Mouse (Mus musculus): ENCODE results near the gene Pdlim3. TPM values are rescaled to one million over a fixed set of nuclear protein-coding genes. Genes with fewer than 3 reads are reported as not detected.
A peak's percentile ranks its signal among the peaks of the same experiment; 100 is the strongest.

The Pdlim3 gene
- 23.7 and 26.1 TPM in 2 replicates for polyA plus RNA-seq (2015; fragmentation: Nextera tagmentation; extraction: Ambion mirVana)

- TF ChIP-seq CTCF (IDR thresholded peaks at IDR 0.05; ENCODE audit: low read depth) = no peak
- Histone ChIP-seq H3K27me3 (ENCODE audit: insufficient read depth, low read length) (no peaks in the 10 kb centered on the region), H3K36me3 (ENCODE audit: insufficient read depth, low read length) (no peaks in the 10 kb centered on the region), H3K27ac (peak within 1 kb of the TSS; percentile 47; the same call in 1 of the 2 replicates), H3K4me1 (replicated peaks; ENCODE audit: insufficient read depth, low read length) (no peaks in the 10 kb centered on the region), H3K9me3 (replicated peaks; ENCODE audit: low read length) (no peaks in the 10 kb centered on the region), H3K4me2 (ENCODE audit: low read length) (peak within 1 kb of the TSS; percentile 86), H3K4me3 (replicated peaks; ENCODE audit: low read depth, low read length) (peak within 1 kb of the TSS; percentile 42), H3K9ac (ENCODE audit: low read depth, low read length) (peak within 1 kb of the TSS; percentile 27)
- under 1% methylated on average over 22 of the region's 22 CpGs for WGBS
- ATAC-seq (replicated peaks; ENCODE audit: low FRiP score, low read depth) = peak; percentile 86
- DNase-seq (ENCODE audit: low spot score) = peak; percentile 81
Observed at GRCm38 (mm10) chr8:45885202-45885685, at the start of gene Pdlim3. Pdlim3 (plus strand) TSS chr8:45885461.

DNA sequence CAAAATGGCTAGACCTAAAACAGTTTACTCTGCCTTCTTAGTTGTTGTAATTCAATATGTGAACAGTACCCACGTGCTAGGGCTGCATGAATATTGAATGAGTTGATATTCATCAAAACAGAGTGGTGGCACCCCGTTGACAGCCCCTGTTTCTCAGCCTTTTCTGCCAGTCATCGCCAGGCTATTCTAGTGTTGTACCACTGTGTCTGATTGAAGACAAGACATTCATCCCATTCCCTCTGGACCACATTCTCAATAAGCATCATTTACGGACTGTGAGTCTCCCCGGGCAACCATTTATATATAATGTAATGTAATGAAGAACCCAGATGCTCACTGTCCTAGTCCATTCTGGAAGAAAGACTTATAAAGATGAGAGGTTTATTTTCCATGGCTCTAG is 42.0 kb upstream of the Pdlim3 start:
- Histone ChIP-seq H3K9ac (ENCODE audit: low read depth, low read length) (no peak overlapping the region), H3K9me3 (replicated peaks; ENCODE audit: low read length) (no peaks in the 10 kb centered on the region), H3K4me2 (ENCODE audit: low read length) (no peak overlapping the region), H3K4me1 (replicated peaks; ENCODE audit: insufficient read depth, low read length) (0 out of 2 replicates have a peak, but pooled peaks cover 8% of the 10 kb centered on the region), H3K27me3 (ENCODE audit: insufficient read depth, low read length) (no peaks in the 10 kb centered on the region), H3K36me3 (ENCODE audit: insufficient read depth, low read length) (no peaks in the 10 kb centered on the region), H3K4me3 (replicated peaks; ENCODE audit: low read depth, low read length) (no peak overlapping the region), H3K27ac (no peak overlapping the region)
- WGBS = 85% methylated on average over 5 of the region's 5 CpGs
- TF ChIP-seq CTCF (IDR thresholded peaks at IDR 0.05; ENCODE audit: low read depth) = no peak
- ATAC-seq (replicated peaks; ENCODE audit: low FRiP score, low read depth) (no peak), DNase-seq (ENCODE audit: low spot score) (no peak)

DNA sequence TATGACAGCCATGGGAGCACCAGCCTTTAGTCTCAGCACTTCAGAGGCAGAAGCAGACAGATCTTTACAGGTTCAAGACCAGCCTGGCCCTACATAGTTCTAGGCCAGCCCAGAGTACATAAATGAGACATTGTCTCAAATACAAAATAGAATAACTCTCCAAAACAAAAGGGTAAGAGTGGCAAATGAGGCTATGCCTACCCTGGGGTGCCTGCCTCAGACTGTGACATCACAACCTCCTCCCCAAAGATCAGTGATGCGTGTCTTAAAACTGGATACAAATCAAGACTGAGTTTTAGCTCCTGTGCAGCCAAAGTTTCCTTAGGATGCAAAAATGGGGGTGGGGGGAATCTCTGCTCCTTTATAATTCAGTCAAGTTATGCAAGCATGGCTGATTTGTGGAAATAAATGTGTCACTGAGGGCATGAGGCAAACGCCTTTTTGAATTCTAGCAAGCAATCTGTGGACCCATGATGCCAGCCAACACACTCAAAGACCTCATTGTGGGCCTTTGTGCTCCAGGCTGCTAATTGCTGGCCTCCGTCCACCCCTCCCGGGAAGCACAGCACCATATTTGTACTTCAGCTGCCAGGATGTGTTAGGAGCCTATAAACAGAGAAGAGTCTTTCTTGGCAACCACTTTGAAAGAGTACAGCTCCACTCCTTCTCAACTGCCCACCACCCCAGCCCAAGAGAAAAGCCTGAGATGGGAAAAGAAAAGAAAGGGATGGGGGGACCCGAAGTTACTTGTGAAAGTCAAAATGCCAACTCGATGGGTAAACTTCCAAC is 41.0 kb upstream of the Pdlim3 start:
- Histone ChIP-seq H3K27me3 (ENCODE audit: insufficient read depth, low read length) (no peaks in the 10 kb centered on the region), H3K4me1 (replicated peaks; ENCODE audit: insufficient read depth, low read length) (0 out of 2 replicates have a peak, but pooled peaks cover 8% of the 10 kb centered on the region), H3K9me3 (replicated peaks; ENCODE audit: low read length) (no peaks in the 10 kb centered on the region), H3K36me3 (ENCODE audit: insufficient read depth, low read length) (no peaks in the 10 kb centered on the region), H3K9ac (ENCODE audit: low read depth, low read length) (no peak overlapping the region), H3K4me2 (ENCODE audit: low read length) (no peak overlapping the region), H3K4me3 (replicated peaks; ENCODE audit: low read depth, low read length) (no peak overlapping the region), H3K27ac (no peak overlapping the region)
- DNase-seq (ENCODE audit: low spot score) (no peak), ATAC-seq (replicated peaks; ENCODE audit: low FRiP score, low read depth) (no peak)
- 73% methylated on average over 6 of the region's 6 CpGs for WGBS
- no peak for TF ChIP-seq CTCF (IDR thresholded peaks at IDR 0.05; ENCODE audit: low read depth)

DNA sequence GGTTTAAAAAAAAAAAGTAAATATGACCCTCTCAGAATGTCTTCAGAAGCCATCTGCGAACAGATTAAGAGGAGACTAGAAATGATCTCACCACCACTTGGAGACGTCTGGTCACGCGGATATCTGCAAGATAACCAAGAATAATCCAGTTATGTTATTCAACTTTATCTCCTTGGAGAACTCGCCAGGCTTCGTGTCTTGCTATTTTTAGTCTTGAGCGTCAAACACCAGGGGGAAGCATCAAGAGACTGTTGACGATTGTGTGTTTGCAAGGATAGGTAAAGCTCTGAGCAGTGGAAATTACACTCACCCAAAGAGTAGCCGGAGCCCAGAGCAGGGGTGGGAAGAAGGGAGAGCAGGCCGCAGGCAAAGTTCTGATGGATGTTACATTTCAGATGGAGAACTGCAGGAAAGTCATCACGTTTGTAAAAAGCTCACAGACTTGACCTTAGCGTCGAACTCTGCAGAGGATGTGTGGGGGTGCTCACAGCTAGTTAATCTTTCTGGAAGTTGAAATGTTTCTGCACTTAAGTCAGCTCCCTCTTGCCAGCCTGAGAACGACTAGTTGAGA is 40.3 kb upstream of the Pdlim3 start:
- WGBS = 42% methylated on average over 14 of the region's 14 CpGs
- Histone ChIP-seq H3K27ac (no peak overlapping the region), H3K4me3 (replicated peaks; ENCODE audit: low read depth, low read length) (no peak overlapping the region), H3K9ac (ENCODE audit: low read depth, low read length) (no peak overlapping the region), H3K4me2 (ENCODE audit: low read length) (no peak overlapping the region; the same call in 1 of the 2 replicates), H3K27me3 (ENCODE audit: insufficient read depth, low read length) (no peaks in the 10 kb centered on the region), H3K9me3 (replicated peaks; ENCODE audit: low read length) (no peaks in the 10 kb centered on the region), H3K36me3 (ENCODE audit: insufficient read depth, low read length) (no peaks in the 10 kb centered on the region), H3K4me1 (replicated peaks; ENCODE audit: insufficient read depth, low read length) (0 out of 2 replicates have a peak, but pooled peaks cover 8% of the 10 kb centered on the region)
- ATAC-seq (replicated peaks; ENCODE audit: low FRiP score, low read depth) (no peak; the same call in 1 of the 2 replicates), DNase-seq (ENCODE audit: low spot score) (peak; percentile 63)
- no peak for TF ChIP-seq CTCF (IDR thresholded peaks at IDR 0.05; ENCODE audit: low read depth)

GRCm38 (mm10) chr8:45845906-45846305 is 39.4 kb upstream of the Pdlim3 start:
- TF ChIP-seq CTCF (IDR thresholded peaks at IDR 0.05; ENCODE audit: low read depth) = no peak
- H3K36me3 ChIP-seq (ENCODE audit: insufficient read depth, low read length) = no peaks in the 10 kb centered on the region
- no peak overlapping the region for H3K27ac ChIP-seq
- DNase-seq (ENCODE audit: low spot score) (no peak), ATAC-seq (replicated peaks; ENCODE audit: low FRiP score, low read depth) (no peak)
- H3K9ac ChIP-seq (ENCODE audit: low read depth, low read length) = no peak overlapping the region
- no peak overlapping the region for H3K4me3 ChIP-seq (replicated peaks; ENCODE audit: low read depth, low read length)
- 71% methylated on average over 4 of the region's 4 CpGs for WGBS
- no peaks in the 10 kb centered on the region for H3K27me3 ChIP-seq (ENCODE audit: insufficient read depth, low read length)
- no peaks in the 10 kb centered on the region for H3K9me3 ChIP-seq (replicated peaks; ENCODE audit: low read length)
- H3K4me1 ChIP-seq (replicated peaks; ENCODE audit: insufficient read depth, low read length) = 0 out of 2 replicates have a peak, but pooled peaks cover 8% of the 10 kb centered on the region
- no peak overlapping the region for H3K4me2 ChIP-seq (ENCODE audit: low read length)

DNA sequence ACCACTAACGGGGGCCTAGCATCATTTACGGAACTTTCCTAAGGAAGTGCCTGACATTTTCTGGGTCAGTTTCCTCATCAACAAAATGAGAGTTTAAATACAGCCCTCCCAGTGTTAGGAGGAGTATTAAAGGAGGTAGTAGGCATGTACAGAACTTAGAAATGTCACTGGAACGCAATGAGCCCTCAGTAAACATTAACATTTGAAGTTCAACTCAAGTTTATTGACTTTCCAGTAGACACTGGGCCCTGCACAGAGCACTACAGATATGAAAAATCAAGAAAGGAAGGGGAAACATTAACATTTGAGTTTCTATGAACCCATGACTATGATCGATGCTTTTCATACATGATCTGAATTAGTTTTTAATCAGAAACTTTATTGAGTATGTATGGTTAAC is 30.1 kb upstream of the Pdlim3 start:
- Histone ChIP-seq H3K36me3 (ENCODE audit: insufficient read depth, low read length) (no peaks in the 10 kb centered on the region), H3K9ac (ENCODE audit: low read depth, low read length) (no peak overlapping the region), H3K27ac (no peak overlapping the region), H3K9me3 (replicated peaks; ENCODE audit: low read length) (no peaks in the 10 kb centered on the region), H3K4me2 (ENCODE audit: low read length) (no peak overlapping the region), H3K4me1 (replicated peaks; ENCODE audit: insufficient read depth, low read length) (no peaks in the 10 kb centered on the region), H3K4me3 (replicated peaks; ENCODE audit: low read depth, low read length) (no peak overlapping the region), H3K27me3 (ENCODE audit: insufficient read depth, low read length) (no peaks in the 10 kb centered on the region)
- DNase-seq (ENCODE audit: low spot score) (no peak), ATAC-seq (replicated peaks; ENCODE audit: low FRiP score, low read depth) (no peak)
- WGBS = 81% methylated on average over 4 of the region's 4 CpGs
- TF ChIP-seq CTCF (IDR thresholded peaks at IDR 0.05; ENCODE audit: low read depth) = no peak
